Mouse (Mus musculus) heart, postnatal 0 days (tissue): ENCODE results near the gene Elavl2. TPM values are rescaled to one million over a fixed set of nuclear protein-coding genes. Genes with fewer than 3 reads are reported as not detected.
"Not testable (repeated sequence)": the region's sequence is repeated elsewhere in the genome, so short reads cannot be mapped to it uniquely, and the experiment has no call there.

Experiments
- ATAC-seq: fragments of 200-750 bp; cut with Nextera tagmentation; 2 replicates; pipeline ENCODE4 v1.8.0; 2017; ENCODE audit warnings: low read depth, moderate number of reproducible peaks, moderate library complexity; ENCODE audit not compliant: insufficient read depth
- DNase-seq: peaks from one replicate; pipeline ENCODE4 v3.0.0-alpha.2; 2016; ENCODE audit warnings: low spot score
- H3K27ac ChIP-seq: fragments of 300-500 bp; sonication (generic); 2 replicates; pipeline ENCODE4 v1.5.1; 2014; ENCODE audit warnings: low read depth, mild to moderate bottlenecking
- H3K27me3 ChIP-seq: fragments of 300-500 bp; sonication (generic); 2 replicates; pipeline ENCODE4 v1.6.1; 2014; ENCODE audit warnings: low read length, mixed read lengths; ENCODE audit not compliant: control insufficient read depth, insufficient read depth
- H3K36me3 ChIP-seq: fragments of 300-500 bp; sonication (generic); replicated peaks from 2 replicates; pipeline ENCODE4 v1.6.1; 2014; ENCODE audit warnings: low read length, mixed read lengths; ENCODE audit not compliant: control insufficient read depth, insufficient read depth
- H3K4me1 ChIP-seq: fragments of 300-500 bp; sonication (generic); 2 replicates; pipeline ENCODE4 v1.6.1; 2014; ENCODE audit warnings: antibody characterized with exemption; ENCODE audit not compliant: control insufficient read depth, insufficient read depth
- H3K4me2 ChIP-seq: fragments of 300-500 bp; sonication (generic); 2 replicates; pipeline ENCODE4 v1.6.1; 2014; ENCODE audit warnings: low read depth, mild to moderate bottlenecking, low read length, moderate library complexity
- H3K4me3 ChIP-seq: fragments of 300-500 bp; sonication (generic); 2 replicates; pipeline ENCODE4 v1.5.1; 2014; ENCODE audit warnings: low read depth, low read length
- H3K9ac ChIP-seq: fragments of 300-500 bp; sonication (generic); replicated peaks from 2 replicates; pipeline ENCODE4 v1.6.1; 2014; ENCODE audit warnings: low read depth, low read length, mixed read lengths
- H3K9me3 ChIP-seq: fragments of 300-500 bp; sonication (generic); replicated peaks from 2 replicates; pipeline ENCODE4 v1.6.1; 2016; ENCODE audit warnings: low read length; ENCODE audit not compliant: control insufficient read depth
- CTCF ChIP-seq: IDR thresholded peaks from 2 replicates; pipeline ENCODE4 v1.5.1; 2016; ENCODE audit warnings: antibody characterized with exemption, control low read depth, low read depth
- EP300 ChIP-seq: IDR thresholded peaks from 2 replicates; pipeline ENCODE4 v1.6.1; 2016; ENCODE audit warnings: antibody characterized with exemption, low read depth
- WGBS: fragments of 180-500 bp; shearing (Covaris S2); extraction: QIAGEN DNeasy Blood & Tissue Kit; methylation state at CpG from one replicate; pipeline ENCODE4 v1.1.7; 2014; 5-methylcytosine and 5-hydroxymethylcytosine counted together
- polyA plus RNA-seq: library from polyadenylated mRNA; unstranded; fragments of >200 nt; fragmentation: Nextera tagmentation; extraction: Ambion mirVana; gene quantifications from 2 replicates; pipeline ENCODE4 v1.2.1, GENCODE M21; 2015
- total RNA-seq: library from RNA; depleted of rRNA; stranded (reverse); fragments of >200 nt; gene quantifications from 2 replicates; pipeline ENCODE4 v1.2.3, GENCODE M21; 2014; ENCODE audit warnings: low replicate concordance

Elavl2 gene
- total and polyA plus RNA-seq, 2 experiments from 2014 or later, result 1.00 TPM; not detected in 1

DNA sequence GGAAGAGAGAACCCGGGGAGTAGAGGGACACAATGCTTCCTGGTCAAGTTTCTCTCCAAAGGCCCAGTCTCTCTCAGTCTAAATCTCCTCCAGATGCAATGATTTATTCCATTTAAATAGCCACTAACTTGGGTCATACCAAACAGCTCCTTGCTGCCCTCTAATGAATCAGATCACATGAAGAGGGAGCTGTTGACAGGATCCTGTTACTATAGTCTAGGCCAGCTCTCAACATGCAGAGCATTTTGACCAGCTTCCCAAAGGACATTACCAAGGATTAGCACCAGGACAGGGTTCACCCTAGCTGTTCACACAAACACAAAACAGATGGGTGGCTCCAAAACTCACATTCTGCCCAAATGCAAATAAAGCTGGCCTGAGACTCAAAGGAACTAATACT, 111.4 kb downstream of the Elavl2 start:
- Histone ChIP-seq H3K4me1 (no peaks in the 10 kb centered on the region), H3K36me3 (no peaks in the 10 kb centered on the region), H3K27ac (no peak overlapping the region), H3K27me3 (no peaks in the 10 kb centered on the region), H3K4me3 (no peak overlapping the region), H3K9me3 (no peaks in the 10 kb centered on the region), H3K4me2 (no peak overlapping the region), H3K9ac (no peak overlapping the region)
- DNase-seq (no peak), ATAC-seq (no peak)
- TF ChIP-seq CTCF (no peak), EP300 (no peak)
- 59% methylated on average over 1 of the region's 1 CpGs for WGBS

DNA sequence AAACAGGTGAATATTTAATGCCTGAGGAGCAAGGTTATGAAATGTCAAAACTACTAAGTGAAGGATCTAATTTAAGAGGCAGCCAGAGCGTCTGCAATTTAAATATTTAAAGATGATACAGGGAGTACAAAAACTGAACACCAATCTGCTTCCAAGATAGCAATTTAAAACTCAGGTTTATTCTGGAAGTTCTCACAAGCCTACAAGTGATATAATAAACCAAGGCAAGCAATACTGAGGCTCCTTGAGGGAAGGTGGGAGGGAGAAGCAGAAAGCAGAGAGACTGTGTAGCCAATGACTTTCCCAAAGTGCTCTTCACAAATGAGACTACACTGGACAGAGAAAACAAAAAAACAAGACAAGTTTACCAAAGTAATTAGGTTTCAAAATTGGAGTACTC, 132.2 kb downstream of the Elavl2 start:
- Histone ChIP-seq H3K4me2 (no peak overlapping the region), H3K27me3 (no peaks in the 10 kb centered on the region), H3K4me1 (no peaks in the 10 kb centered on the region), H3K27ac (no peak overlapping the region), H3K4me3 (no peak overlapping the region), H3K9me3 (no peaks in the 10 kb centered on the region), H3K36me3 (no peaks in the 10 kb centered on the region), H3K9ac (no peak overlapping the region)
- no peak for DNase-seq
- no peak for TF ChIP-seq EP300
- TF ChIP-seq CTCF, result no peak
- 71% methylated on average over 1 of the region's 1 CpGs for WGBS
- ATAC-seq, result no peak

DNA sequence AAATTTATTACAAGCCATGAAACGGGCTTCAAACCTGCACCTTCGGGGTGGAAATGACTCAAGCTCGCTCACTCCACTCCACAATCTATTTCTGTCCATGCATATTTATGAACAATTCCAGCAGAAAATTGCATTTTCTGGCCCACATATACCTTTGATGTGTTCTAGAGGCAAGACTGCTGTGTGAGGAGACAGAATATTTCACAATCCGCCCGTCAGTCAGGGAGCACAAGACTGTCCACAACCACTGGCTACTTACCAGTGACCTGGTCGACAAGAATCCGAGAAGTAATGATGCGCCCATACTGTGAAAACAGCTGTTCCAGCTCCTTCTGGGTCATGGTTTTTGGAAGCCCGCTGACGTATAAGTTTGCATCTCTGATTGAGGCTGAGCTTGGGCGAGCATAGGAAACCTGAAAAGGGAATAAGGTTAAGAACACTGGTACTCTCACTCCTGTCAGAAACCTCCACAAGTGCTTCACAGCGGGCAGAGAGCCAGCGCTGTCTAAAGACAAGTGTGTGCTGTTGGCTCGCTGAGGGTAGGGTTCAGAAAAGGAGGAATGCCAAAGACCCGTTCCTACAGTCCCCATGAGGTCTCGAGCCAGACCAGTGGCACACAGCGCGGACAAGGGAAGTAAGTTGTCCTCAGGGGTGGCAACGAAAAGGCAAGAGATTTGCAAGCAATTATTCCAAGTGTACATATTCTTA, 136.7 kb downstream of the Elavl2 start:
- Histone ChIP-seq H3K27me3 (no peaks in the 10 kb centered on the region), H3K9me3 (no peaks in the 10 kb centered on the region), H3K27ac (no peak overlapping the region), H3K4me1 (no peaks in the 10 kb centered on the region), H3K4me3 (no peak overlapping the region), H3K4me2 (no peak overlapping the region), H3K9ac (no peak overlapping the region), H3K36me3 (no peaks in the 10 kb centered on the region)
- 69% methylated on average over 19 of the region's 19 CpGs for WGBS
- no peak for ATAC-seq
- no peak for DNase-seq
- no peak for TF ChIP-seq EP300
- TF ChIP-seq CTCF, result no peak

DNA sequence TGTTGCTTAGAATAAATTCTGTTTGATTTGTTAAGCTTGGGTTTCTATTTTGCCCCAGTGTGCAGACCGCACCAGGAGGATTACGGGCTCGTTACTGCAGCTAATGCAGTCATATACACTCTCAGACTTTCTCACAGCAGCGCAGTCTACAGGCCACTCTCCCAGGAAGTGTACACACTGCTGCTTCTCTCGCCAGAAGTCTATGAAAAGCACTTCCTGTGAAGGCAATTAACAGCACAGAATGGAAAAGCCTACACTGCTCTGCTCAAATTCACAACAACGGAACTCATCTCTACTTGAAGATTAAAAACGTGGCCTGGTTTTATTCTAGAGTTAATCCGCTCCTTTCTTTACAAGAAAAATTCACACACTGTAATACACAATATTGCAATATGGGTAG, 137.7 kb downstream of the Elavl2 start:
- 76% methylated on average over 8 of the region's 8 CpGs for WGBS
- no peak for TF ChIP-seq CTCF
- TF ChIP-seq EP300, result no peak
- ATAC-seq, result no peak

GRCm38 (mm10) chr4:91260622-91261021, 140.0 kb downstream of the Elavl2 start:
- H3K4me1 ChIP-seq, result 0 out of 2 replicates have a peak, but pooled peaks cover 3% of the 10 kb centered on the region
- WGBS, result 85% methylated on average over 4 of the region's 4 CpGs
- no peak for ATAC-seq

More for the DNA sequence above, 137.7 kb downstream of the Elavl2 start:
- Histone ChIP-seq H3K36me3 (no peaks in the 10 kb centered on the region), H3K4me1 (no peaks in the 10 kb centered on the region), H3K27ac (no peak overlapping the region), H3K9me3 (no peaks in the 10 kb centered on the region), H3K4me2 (no peak overlapping the region), H3K27me3 (no peaks in the 10 kb centered on the region), H3K9ac (no peak overlapping the region), H3K4me3 (no peak overlapping the region)
- DNase-seq, result no peak

DNA sequence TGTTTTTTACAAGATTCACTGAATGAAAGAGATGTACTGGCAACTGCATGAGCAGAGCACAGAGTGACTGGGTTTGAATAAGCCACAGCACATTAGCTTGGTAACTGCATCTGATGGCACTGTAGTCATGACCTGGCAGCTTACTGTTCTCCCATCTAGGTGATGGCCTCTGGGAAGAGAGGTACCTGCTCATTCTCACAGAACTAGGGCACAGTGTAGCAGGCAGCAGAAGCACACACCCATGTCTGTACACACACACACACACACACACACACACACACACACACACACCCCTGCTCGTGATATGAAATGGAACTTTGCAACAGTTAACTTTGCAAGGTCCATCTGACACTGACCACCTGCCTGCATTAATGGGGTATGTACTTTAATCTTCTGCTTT, 151.9 kb downstream of the Elavl2 start:
- Histone ChIP-seq H3K36me3 (no peaks in the 10 kb centered on the region), H3K4me2 (no peak overlapping the region), H3K4me1 (peaks cover 2% of the 10 kb centered on the region; the same call in 1 of the 2 replicates), H3K9me3 (no peaks in the 10 kb centered on the region), H3K4me3 (no peak overlapping the region), H3K27me3 (no peaks in the 10 kb centered on the region), H3K27ac (no peak overlapping the region), H3K9ac (no peak overlapping the region)
- ATAC-seq (no peak), DNase-seq (no peak)
- 72% methylated on average over 1 of the region's 1 CpGs for WGBS
- TF ChIP-seq CTCF (no peak), EP300 (no peak)

More at GRCm38 (mm10) chr4:91260622-91261021, 140.0 kb downstream of the Elavl2 start:
- TF ChIP-seq EP300 (no peak), CTCF (no peak)
- no peak overlapping the region for H3K9ac ChIP-seq
- DNase-seq, result no peak
- no peak overlapping the region for H3K27ac ChIP-seq
- no peaks in the 10 kb centered on the region for H3K9me3 ChIP-seq
- no peaks in the 10 kb centered on the region for H3K27me3 ChIP-seq
- H3K36me3 ChIP-seq, result no peaks in the 10 kb centered on the region
- H3K4me2 ChIP-seq, result no peak overlapping the region
- H3K4me3 ChIP-seq, result no peak overlapping the region

DNA sequence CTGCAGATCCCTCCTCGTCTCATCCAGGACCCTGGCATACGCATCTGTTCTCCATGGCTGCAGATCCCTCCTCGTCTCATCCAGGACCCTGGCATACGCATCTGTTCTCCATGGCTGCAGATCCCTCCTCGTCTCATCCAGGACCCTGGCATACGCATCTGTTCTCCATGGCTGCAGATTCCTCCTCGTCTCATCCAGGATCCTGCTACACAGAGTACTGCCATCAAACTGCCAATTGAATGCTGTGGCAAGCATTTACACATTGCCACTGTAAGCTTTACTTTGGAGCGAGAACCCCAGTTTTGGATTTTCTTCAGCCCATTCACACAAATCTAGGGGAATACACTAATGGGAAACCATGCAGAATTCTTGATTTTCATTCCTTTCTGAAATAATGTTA, 155.4 kb downstream of the Elavl2 start:
- not testable (repeated sequence) for H3K4me1 ChIP-seq, H3K27me3 ChIP-seq, DNase-seq, H3K36me3 ChIP-seq, ATAC-seq, H3K4me2 ChIP-seq, H3K9me3 ChIP-seq, H3K27ac ChIP-seq, H3K4me3 ChIP-seq, H3K9ac ChIP-seq
- WGBS, result 85% methylated on average over 4 of the region's 8 CpGs
